Mouse (Mus musculus) neural tube, postnatal 0 days (tissue): ENCODE results near the gene Cd63. TPM values are rescaled to one million over a fixed set of nuclear protein-coding genes. Genes with fewer than 3 reads are reported as not detected.

Experiments used
- polyA plus RNA-seq: library from polyadenylated mRNA; unstranded; fragments of >200 nt; fragmentation: Nextera tagmentation; extraction: Ambion mirVana; gene quantifications from 2 replicates; pipeline ENCODE4 v1.2.1, GENCODE M21; 2015

Cd63 gene
- 386 and 425 TPM in 2 replicates for polyA plus RNA-seq

GRCm38 (mm10) chr10:128900698-128901097 lies at the start of gene Cd63:
Gene Cd63 (plus strand): TSS chr10:128900989.

GRCm38 (mm10) chr10:128891296-128892094 lies 9.3 kb upstream of the Cd63 start, which contains the start of gene Gdf11:
Gene Gdf11 (minus strand): TSS chr10:128891718.

GRCm38 (mm10) chr10:128922822-128923012 lies 21.9 kb downstream of the Cd63 start, which contains the start of gene Rdh5:
Gene Rdh5 (minus strand): TSS chr10:128922888.

GRCm38 (mm10) chr10:128923935-128924334 lies 23.1 kb downstream of the Cd63 start, which contains the start of gene Bloc1s1:
Gene Bloc1s1 (minus strand): TSS chr10:128924035.

GRCm38 (mm10) chr10:128933574-128933973 lies 32.8 kb downstream of the Cd63 start, which contains the start of gene Itga7:
Gene Itga7 (plus strand): TSS chr10:128933818.

GRCm38 (mm10) chr10:128960590-128961584 lies 60.1 kb downstream of the Cd63 start, which contains the start of gene Mettl7b:
Gene Mettl7b (minus strand): TSS chr10:128960988.

Other genes with a start within 250 kb of the Cd63 start
- 14.1 and 17.0 TPM in 2 replicates for gene Suox, start 226.9 kb upstream of the Cd63 start, polyA plus RNA-seq
- gene Rab5b, start 204.7 kb upstream of the Cd63 start, polyA plus RNA-seq: 92.5 and 96.1 TPM in 2 replicates
- 1.3 and 1.7 TPM in 2 replicates for gene Pmel, start 196.8 kb upstream of the Cd63 start, polyA plus RNA-seq
- 11.6 and 12.0 TPM in 2 replicates for gene Cdk2, start 196.0 kb upstream of the Cd63 start, polyA plus RNA-seq
- 5.9 and 6.3 TPM in 2 replicates for gene Dgka, start 156.1 kb upstream of the Cd63 start, polyA plus RNA-seq
- 42.0 and 51.6 TPM in 2 replicates for gene Pym1, start 153.1 kb upstream of the Cd63 start, polyA plus RNA-seq
- gene Mmp19, start 110.1 kb upstream of the Cd63 start, polyA plus RNA-seq: 0.54 and 0.62 TPM in 2 replicates
- gene Dnajc14, start 96.9 kb upstream of the Cd63 start, polyA plus RNA-seq: 36.2 and 37.3 TPM in 2 replicates
- 17.7 TPM in 2 replicates for gene Tmem198b, start 96.6 kb upstream of the Cd63 start, polyA plus RNA-seq
- gene Sarnp, start 83.7 kb upstream of the Cd63 start, polyA plus RNA-seq: 109 and 119 TPM in 2 replicates
- gene Ormdl2, start 79.3 kb upstream of the Cd63 start, polyA plus RNA-seq: 21.4 and 21.5 TPM in 2 replicates
- gene Gdf11, start 9.3 kb upstream of the Cd63 start, polyA plus RNA-seq: 8.7 and 9.4 TPM in 2 replicates
- 26.8 and 27.5 TPM in 2 replicates for gene Rdh5, start 21.9 kb downstream of the Cd63 start, polyA plus RNA-seq
- gene Bloc1s1, start 23.0 kb downstream of the Cd63 start, polyA plus RNA-seq: 278 and 288 TPM in 2 replicates
- gene Itga7, start 32.8 kb downstream of the Cd63 start, polyA plus RNA-seq: 13.5 and 15.0 TPM in 2 replicates
- not detected in 2 replicates for gene Mettl7b, start 60.0 kb downstream of the Cd63 start, polyA plus RNA-seq
- not detected in 2 replicates for gene Olfr9, start 88.4 kb downstream of the Cd63 start, polyA plus RNA-seq
- gene Olfr763, start 109.8 kb downstream of the Cd63 start, polyA plus RNA-seq: not detected in 2 replicates
- gene Olfr764-ps1, start 138.9 kb downstream of the Cd63 start, polyA plus RNA-seq: not detected in 2 replicates
- not detected in 2 replicates for gene Olfr765, start 149.0 kb downstream of the Cd63 start, polyA plus RNA-seq
- not detected in 2 replicates for gene Olfr766-ps1, start 168.0 kb downstream of the Cd63 start, polyA plus RNA-seq
- gene Olfr767, start 181.9 kb downstream of the Cd63 start, polyA plus RNA-seq: not detected in 2 replicates
- not detected in 2 replicates for gene Olfr768, start 198.4 kb downstream of the Cd63 start, polyA plus RNA-seq
- gene Olfr769, start 216.9 kb downstream of the Cd63 start, polyA plus RNA-seq: not detected in 2 replicates
- gene Olfr770, start 238.0 kb downstream of the Cd63 start, polyA plus RNA-seq: not detected in 2 replicates